Mouse (Mus musculus) liver, embryonic 14.5 days (tissue): ENCODE results near the gene Lin37. TPM values are rescaled to one million over a fixed set of nuclear protein-coding genes. Genes with fewer than 3 reads are reported as not detected.

Experiments
- ATAC-seq: fragments of 200-750 bp; cut with Nextera tagmentation; 2 replicates; pipeline ENCODE4 v1.8.0; 2017; ENCODE audit warnings: moderate number of reproducible peaks, mild to moderate bottlenecking, moderate library complexity; ENCODE audit not compliant: insufficient read depth
- DNase-seq, 3 experiments: peaks; one replicate each; pipeline ENCODE4 v3.0.0-alpha.2; 2012 to 2013; ENCODE audit warnings: low read depth in 3 of 3, low spot score in 3 of 3
- H3K27ac ChIP-seq: fragments of 300-500 bp; sonication (generic); 2 replicates; pipeline ENCODE4 v1.5.1; 2014; ENCODE audit warnings: moderate library complexity, mild to moderate bottlenecking, control low read depth, inconsistent platforms
- H3K27me3 ChIP-seq: fragments of 300-500 bp; sonication (generic); 2 replicates; pipeline ENCODE4 v1.6.1; 2014; ENCODE audit warnings: mild to moderate bottlenecking, low read length, moderate library complexity; ENCODE audit not compliant: control insufficient read depth, insufficient read depth
- H3K36me3 ChIP-seq: fragments of 300-500 bp; sonication (generic); replicated peaks from 2 replicates; pipeline ENCODE4 v1.6.1; 2014; ENCODE audit warnings: low read depth; ENCODE audit not compliant: control insufficient read depth, insufficient read depth
- H3K4me1 ChIP-seq, 2 experiments: fragments of 200-500 bp in 1 of 2; fragments of 300-500 bp in 1 of 2; sonication (generic) in 1 of 2; replicated peaks; 2 replicates each; pipeline ENCODE4 v1.6.1; 2012 to 2014; ENCODE audit warnings: antibody characterized with exemption in 1 of 2, inconsistent platforms in 1 of 2, low read length in 1 of 2; ENCODE audit not compliant: control insufficient read depth in 2 of 2, insufficient read depth in 2 of 2
- H3K4me2 ChIP-seq: fragments of 300-500 bp; sonication (generic); 2 replicates; pipeline ENCODE4 v1.6.1; 2014; ENCODE audit warnings: low read depth, mild to moderate bottlenecking, control low read depth, moderate library complexity
- H3K4me3 ChIP-seq, 2 experiments: fragments of 200-500 bp in 1 of 2; fragments of 300-500 bp in 1 of 2; sonication (generic) in 1 of 2; 2 replicates each; pipeline ENCODE4 v1.5.1; 2012 to 2014; ENCODE audit warnings: low read depth in 2 of 2, low read length in 2 of 2, mild to moderate bottlenecking in 2 of 2, control low read depth in 1 of 2, inconsistent platforms in 1 of 2, moderate library complexity in 1 of 2; ENCODE audit not compliant: insufficient read depth in 1 of 2
- H3K9ac ChIP-seq: fragments of 300-500 bp; sonication (generic); replicated peaks from 2 replicates; pipeline ENCODE4 v1.6.1; 2014; ENCODE audit warnings: mild to moderate bottlenecking, control low read depth, moderate library complexity
- H3K9me3 ChIP-seq: fragments of 300-500 bp; sonication (generic); 2 replicates; pipeline ENCODE4 v1.6.1; 2016; ENCODE audit warnings: low read length, mixed read lengths; ENCODE audit not compliant: control insufficient read depth
- CTCF ChIP-seq: IDR thresholded peaks from 2 replicates; pipeline ENCODE4 v1.5.1; 2016; ENCODE audit warnings: antibody characterized with exemption, low read depth, control low read depth
- EP300 ChIP-seq: IDR thresholded peaks from 2 replicates; pipeline ENCODE4 v1.6.1; 2016; ENCODE audit warnings: antibody characterized with exemption, low read depth
- WGBS: fragments of 180-500 bp; shearing (Covaris S2); extraction: QIAGEN DNeasy Blood & Tissue Kit; methylation state at CpG from one replicate; pipeline ENCODE4 v1.1.7; 2014; ENCODE audit not compliant: insufficient replicate concordance; 5-methylcytosine and 5-hydroxymethylcytosine counted together
- polyA plus RNA-seq, 2 experiments: library from polyadenylated mRNA; depleted of rRNA in 1 of 2; stranded (reverse) in 1 of 2; unstranded in 1 of 2; fragments of >200 nt; fragmentation: Nextera tagmentation in 1 of 2; extraction: Ambion mirVana in 1 of 2; gene quantifications; 2 replicates each; pipeline versions ENCODE4 v1.2.1 to v1.2.3; 2012 to 2014

The Lin37 gene
- polyA plus RNA-seq, 2 experiments, result 17.6 to 21.2 TPM

GRCm38 (mm10) chr7:30549880-30550279 lies 9.8 kb downstream of the Lin37 start:
- TF ChIP-seq CTCF (no peak), EP300 (no peak)
- ATAC-seq (no peak), DNase-seq (no peak)
- H3K27me3 ChIP-seq, result no peaks in the 10 kb centered on the region
- no peak overlapping the region for H3K4me2 ChIP-seq
- no peaks in the 10 kb centered on the region for H3K9me3 ChIP-seq
- peaks cover 6 to 7% of the 10 kb centered on the region in 2 experiments for H3K4me1 ChIP-seq
- H3K9ac ChIP-seq, result no peak overlapping the region
- peaks cover 6% of the 10 kb centered on the region; the same call in 1 of the 2 replicates for H3K36me3 ChIP-seq
- 85% methylated on average over 2 of the region's 2 CpGs for WGBS
- H3K27ac ChIP-seq, result no peak overlapping the region
- no peak overlapping the region for H3K4me3 ChIP-seq

DNA sequence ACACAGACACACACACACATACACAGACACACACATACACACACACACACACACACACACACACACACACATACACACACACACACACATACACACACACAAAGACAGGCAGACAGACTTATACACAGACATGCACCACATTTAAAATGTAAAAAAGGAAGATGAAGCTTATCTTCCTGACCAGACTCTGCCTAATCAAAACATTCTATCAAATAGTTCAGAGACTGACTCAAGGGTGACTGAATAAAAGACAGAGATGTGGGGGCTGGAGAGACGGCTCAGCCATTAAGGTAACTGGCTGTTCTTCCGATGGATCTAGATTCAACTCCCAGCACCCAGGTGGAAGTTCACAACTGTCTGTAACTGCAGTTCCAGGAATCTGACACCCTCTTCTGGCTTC lies 15.3 kb downstream of the Lin37 start:
- WGBS, result 37% methylated on average over 2 of the region's 2 CpGs
- Histone ChIP-seq H3K4me2 (no peak overlapping the region), H3K4me3 (no peak overlapping the region), H3K4me1 (peaks cover 3 to 7% of the 10 kb centered on the region in 2 experiments), H3K9me3 (no peaks in the 10 kb centered on the region), H3K9ac (no peak overlapping the region), H3K36me3 (peaks cover 6% of the 10 kb centered on the region; the same call in 1 of the 2 replicates), H3K27ac (no peak overlapping the region), H3K27me3 (no peaks in the 10 kb centered on the region)
- ATAC-seq, result peak; percentile 39; the same call in 1 of the 2 replicates
- no peak for DNase-seq
- TF ChIP-seq EP300, result no peak
- no peak for TF ChIP-seq CTCF

- ATAC-seq (no peak), DNase-seq (no peak)
- Histone ChIP-seq H3K9me3 (no peaks in the 10 kb centered on the region), H3K36me3 (no peaks in the 10 kb centered on the region), H3K4me1 (peaks cover 8 to 12% of the 10 kb centered on the region in 2 experiments), H3K27ac (no peak overlapping the region), H3K4me2 (no peak overlapping the region), H3K9ac (no peak overlapping the region), H3K27me3 (no peaks in the 10 kb centered on the region), H3K4me3 (no peak overlapping the region)
- 74% methylated on average over 7 of the region's 7 CpGs for WGBS
- TF ChIP-seq EP300 (no peak), CTCF (no peak)
Measured at GRCm38 (mm10) chr7:30540572-30540971, 19.1 kb downstream of the Lin37 start.

- H3K4me2 ChIP-seq, result peak within 1 kb of the TSS; percentile 80
- H3K9me3 ChIP-seq, result no peaks in the 10 kb centered on the region
- no peaks in the 10 kb centered on the region for H3K27me3 ChIP-seq
- peak; percentile 96 to 97 (median 96) for DNase-seq
- TF ChIP-seq CTCF, result no peak
- H3K9ac ChIP-seq, result peak within 1 kb of the TSS; percentile 62
- peak; percentile 96 for ATAC-seq
- no peaks in the 10 kb centered on the region; the same call in 1 of the 2 replicates for H3K36me3 ChIP-seq
- peak within 1 kb of the TSS; percentile 68 to 97 for H3K4me3 ChIP-seq
- under 1% methylated on average over 68 of the region's 84 CpGs for WGBS
- peak within 1 kb of the TSS; percentile 41; the same call in 1 of the 2 replicates for H3K27ac ChIP-seq
- H3K4me1 ChIP-seq, result peaks cover 6 to 11% of the 10 kb centered on the region in 2 experiments
Measured at GRCm38 (mm10) chr7:30534633-30535577, 24.7 kb downstream of the Lin37 start, which contains the start of gene Arhgap33. Gene Arhgap33, minus strand, starts transcription at chr7:30535060.

DNA sequence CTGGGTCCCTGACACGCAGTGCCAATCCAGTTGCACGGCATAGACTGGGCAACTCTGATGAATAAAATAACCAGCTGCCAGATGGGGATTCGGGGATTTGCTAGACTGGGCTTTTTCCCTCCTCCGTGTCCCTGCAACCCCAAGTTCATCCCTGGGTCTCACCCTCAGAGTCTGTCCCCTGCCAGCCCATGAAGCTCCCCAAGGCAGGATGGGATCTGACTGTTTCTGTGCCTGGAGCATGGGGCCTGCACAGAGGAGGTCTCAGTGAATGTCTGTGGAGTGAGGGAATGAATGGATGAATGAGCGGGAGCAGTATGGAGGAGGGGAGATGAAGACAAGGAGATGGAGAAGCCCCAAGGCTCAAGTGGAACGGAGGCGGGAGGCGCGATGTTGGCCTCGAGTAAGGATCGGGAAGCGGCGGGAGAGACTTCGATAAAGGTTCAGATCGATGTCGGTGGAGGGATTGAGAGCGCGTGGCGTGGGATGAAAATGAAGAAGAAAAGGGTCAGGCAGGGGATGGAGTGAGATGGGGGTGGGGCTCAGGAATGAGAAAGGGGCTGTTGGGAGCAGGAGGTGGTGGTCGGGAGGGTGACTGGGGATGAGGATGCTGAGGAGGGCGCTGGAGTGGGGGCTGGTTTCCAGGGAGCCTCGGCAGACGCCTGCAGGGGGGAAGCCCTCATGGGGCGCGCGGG lies 25.6 kb downstream of the Lin37 start:
- DNase-seq, result no peak
- 17% methylated on average over 25 of the region's 26 CpGs for WGBS

More for the DNA sequence above, 25.6 kb downstream of the Lin37 start:
- Histone ChIP-seq H3K27me3 (no peaks in the 10 kb centered on the region), H3K9me3 (no peaks in the 10 kb centered on the region), H3K4me1 (peaks cover 6 to 11% of the 10 kb centered on the region in 2 experiments), H3K27ac (no peak overlapping the region), H3K4me3 (peak overlapping the region; percentile 68 to 74), H3K9ac (peak overlapping the region; percentile 62), H3K4me2 (peak overlapping the region; percentile 80), H3K36me3 (peaks cover 5% of the 10 kb centered on the region)
- ATAC-seq, result no peak
- TF ChIP-seq CTCF, result no peak
- no peak for TF ChIP-seq EP300
